Mouse (Mus musculus) MEL (cell line): ENCODE results near the gene Gusb. TPM values are rescaled to one million over a fixed set of nuclear protein-coding genes. Genes with fewer than 3 reads are reported as not detected.

Source experiments
- DNase-seq: peaks from one replicate; pipeline ENCODE4 v3.0.0; 2011; ENCODE audit warnings: low read depth, low spot score
- H3K27ac ChIP-seq: 2 replicates; pipeline ENCODE4 v1.5.1; 2012; ENCODE audit warnings: low read depth, mild to moderate bottlenecking, control low read depth, low read length, moderate library complexity; ENCODE audit not compliant: control insufficient read depth
- H3K27me3 ChIP-seq, 2 experiments: fragments of 150-350 bp in 1 of 2; sonication (generic) in 1 of 2; 2 replicates each; pipeline ENCODE4 v1.6.1; 2012; ENCODE audit warnings: low read length in 2 of 2, mild to moderate bottlenecking in 2 of 2, improper control_type of control experiment in 1 of 2, moderate library complexity in 1 of 2; ENCODE audit not compliant: insufficient read depth in 2 of 2, control insufficient read depth in 1 of 2
- H3K36me3 ChIP-seq, 2 experiments: 2 replicates each; pipeline ENCODE4 v1.6.1; 2012 to 2014; ENCODE audit warnings: low read length in 2 of 2, improper control_type of control experiment in 1 of 2, inconsistent platforms in 1 of 2, mild to moderate bottlenecking in 1 of 2; ENCODE audit not compliant: insufficient read depth in 2 of 2, control insufficient read depth in 1 of 2
- H3K4me1 ChIP-seq, 2 experiments: fragments of 150-350 bp in 1 of 2; sonication (generic) in 1 of 2; 2 replicates each; pipeline ENCODE4 v1.6.1; 2012; ENCODE audit warnings: low read length in 2 of 2, improper control_type of control experiment in 1 of 2, mild to moderate bottlenecking in 1 of 2; ENCODE audit not compliant: insufficient read depth in 2 of 2, control insufficient read depth in 1 of 2
- H3K4me3 ChIP-seq, 2 experiments: fragments of 150-350 bp in 1 of 2; sonication (generic) in 1 of 2; 2 replicates each; pipeline ENCODE4 v1.5.1; 2012; ENCODE audit warnings: low read depth in 2 of 2, low read length in 2 of 2, mild to moderate bottlenecking in 2 of 2, moderate library complexity in 2 of 2, control low read depth in 1 of 2, improper control_type of control experiment in 1 of 2; ENCODE audit not compliant: control insufficient read depth in 1 of 2, insufficient read depth in 1 of 2
- H3K79me2 ChIP-seq: 2 replicates; pipeline ENCODE4 v1.6.1; 2012; ENCODE audit warnings: mild to moderate bottlenecking, low read length, moderate library complexity; ENCODE audit not compliant: control insufficient read depth, poor library complexity, insufficient read depth
- H3K9ac ChIP-seq: 2 replicates; pipeline ENCODE4 v1.6.1; 2012; ENCODE audit warnings: low read depth, mild to moderate bottlenecking, control low read depth, low read length, moderate library complexity; ENCODE audit not compliant: control insufficient read depth, poor library complexity, severe bottlenecking
- H3K9me3 ChIP-seq: fragments of 150-350 bp; sonication (generic); replicated peaks from 2 replicates; pipeline ENCODE4 v1.6.1; 2012; ENCODE audit warnings: mild to moderate bottlenecking, low read length, improper control_type of control experiment, moderate library complexity; ENCODE audit not compliant: insufficient read depth
- BHLHE40 ChIP-seq: IDR thresholded peaks from 2 replicates; pipeline ENCODE4 v1.6.1; 2012; ENCODE audit warnings: low read depth, mild to moderate bottlenecking, inconsistent platforms, low read length, improper control_type of control experiment, borderline replicate concordance
- CHD2 ChIP-seq: IDR thresholded peaks from 2 replicates; pipeline ENCODE4 v1.6.1; 2011; ENCODE audit warnings: low read length, improper control_type of control experiment
- CTCF ChIP-seq, 3 experiments: IDR thresholded peaks in 2 of 3; conservative IDR thresholded peaks in 1 of 3; 2 replicates each; pipeline ENCODE4 v1.5.1; 2011 to 2012; ENCODE audit warnings: low read length in 3 of 3, low read depth in 2 of 3, mild to moderate bottlenecking in 2 of 3, improper control_type of control experiment in 1 of 3, inconsistent platforms in 1 of 3, mixed read lengths in 1 of 3, moderate library complexity in 1 of 3; ENCODE audit not compliant: control insufficient read depth in 1 of 3, insufficient read depth in 1 of 3, poor library complexity in 1 of 3, severe bottlenecking in 1 of 3
- E2F4 ChIP-seq: IDR thresholded peaks from 2 replicates; pipeline ENCODE4 v1.6.1; 2011; ENCODE audit warnings: low read depth, low read length, improper control_type of control experiment, borderline replicate concordance
- ELF1 ChIP-seq: IDR thresholded peaks from 2 replicates; pipeline ENCODE4 v1.6.1; 2014; ENCODE audit warnings: low read depth, mild to moderate bottlenecking, inconsistent platforms, low read length, improper control_type of control experiment, moderate library complexity
- EP300 ChIP-seq, 2 experiments: IDR thresholded peaks; 2 replicates each; pipeline ENCODE4 v1.6.1; 2011; ENCODE audit warnings: improper control_type of control experiment in 2 of 2, low read length in 2 of 2, low read depth in 1 of 2, mild to moderate bottlenecking in 1 of 2
- ETS1 ChIP-seq: IDR thresholded peaks from 2 replicates; pipeline ENCODE4 v1.6.1; 2012; ENCODE audit warnings: low read depth, mild to moderate bottlenecking, inconsistent platforms, low read length, improper control_type of control experiment, moderate library complexity
- GABPA ChIP-seq: IDR thresholded peaks from 2 replicates; pipeline ENCODE4 v1.6.1; 2012; ENCODE audit warnings: low read depth, mild to moderate bottlenecking, inconsistent platforms, low read length, improper control_type of control experiment, moderate library complexity
- GATA1 ChIP-seq: IDR thresholded peaks from 2 replicates; pipeline ENCODE4 v1.6.1; 2011; ENCODE audit warnings: low read depth, low read length, improper control_type of control experiment
- HCFC1 ChIP-seq: IDR thresholded peaks from 2 replicates; pipeline ENCODE4 v1.6.1; 2012; ENCODE audit warnings: low read depth, mild to moderate bottlenecking, inconsistent platforms, low read length, improper control_type of control experiment, moderate library complexity
- JUND ChIP-seq: IDR thresholded peaks from 2 replicates; pipeline ENCODE4 v1.6.1; 2011; ENCODE audit warnings: low read depth, mild to moderate bottlenecking, improper control_type of control experiment, low read length
- KAT2A ChIP-seq: conservative IDR thresholded peaks from 2 replicates; pipeline ENCODE4 v1.6.1; 2012; ENCODE audit warnings: low read depth, low read length, improper control_type of control experiment, inconsistent platforms
- MAX ChIP-seq: IDR thresholded peaks from 2 replicates; pipeline ENCODE4 v1.6.1; 2011; ENCODE audit warnings: low read length, improper control_type of control experiment
- MAZ ChIP-seq: IDR thresholded peaks from 2 replicates; pipeline ENCODE4 v1.6.1; 2012; ENCODE audit warnings: low read depth, mild to moderate bottlenecking, inconsistent platforms, low read length, improper control_type of control experiment
- MEF2A ChIP-seq: IDR thresholded peaks from 2 replicates; pipeline ENCODE4 v1.6.1; 2014; ENCODE audit warnings: low read depth, mild to moderate bottlenecking, inconsistent platforms, low read length, improper control_type of control experiment; ENCODE audit not compliant: poor library complexity, insufficient replicate concordance, severe bottlenecking; ENCODE audit errors: extremely low read depth
- MXI1 ChIP-seq: IDR thresholded peaks from 2 replicates; pipeline ENCODE4 v1.6.1; 2011; ENCODE audit warnings: mild to moderate bottlenecking, low read depth, low read length, improper control_type of control experiment
- MYB ChIP-seq: IDR thresholded peaks from 2 replicates; pipeline ENCODE4 v1.6.1; 2011; ENCODE audit warnings: mild to moderate bottlenecking, low read depth, low read length, improper control_type of control experiment
- MYC ChIP-seq: IDR thresholded peaks from 2 replicates; pipeline ENCODE4 v1.6.1; 2011; ENCODE audit warnings: low read depth, mild to moderate bottlenecking, low read length, improper control_type of control experiment, moderate library complexity
- NELFE ChIP-seq: IDR thresholded peaks from 2 replicates; pipeline ENCODE4 v1.6.1; 2011; ENCODE audit warnings: low read depth, low read length, improper control_type of control experiment
- NRF1 ChIP-seq: IDR thresholded peaks from 2 replicates; pipeline ENCODE4 v1.6.1; 2014; ENCODE audit warnings: low read depth, mild to moderate bottlenecking, inconsistent platforms, low read length, improper control_type of control experiment, moderate library complexity; ENCODE audit not compliant: poor library complexity, insufficient read depth, severe bottlenecking
- POLR2A ChIP-seq, 2 experiments: IDR thresholded peaks; 2 replicates each; pipeline ENCODE4 v1.6.1; 2011 to 2012; ENCODE audit warnings: low read length in 2 of 2, mild to moderate bottlenecking in 2 of 2, control low read depth in 1 of 2, improper control_type of control experiment in 1 of 2, low read depth in 1 of 2, moderate library complexity in 1 of 2; ENCODE audit not compliant: control insufficient read depth in 1 of 2, insufficient read depth in 1 of 2, poor library complexity in 1 of 2
- POLR2AphosphoS2 ChIP-seq: IDR thresholded peaks from 2 replicates; pipeline ENCODE4 v1.6.1; 2011; ENCODE audit warnings: low read length, improper control_type of control experiment
- POLR2AphosphoS5 ChIP-seq: IDR thresholded peaks from 2 replicates; pipeline ENCODE4 v1.6.1; 2012; ENCODE audit warnings: low read depth, borderline replicate concordance, mild to moderate bottlenecking, inconsistent platforms, low read length, moderate library complexity, mixed read lengths
- RAD21 ChIP-seq: IDR thresholded peaks from 2 replicates; pipeline ENCODE4 v1.6.1; 2011; ENCODE audit warnings: mild to moderate bottlenecking, low read depth, low read length, improper control_type of control experiment
- RCOR1 ChIP-seq: IDR thresholded peaks from 2 replicates; pipeline ENCODE4 v1.6.1; 2012; ENCODE audit warnings: low read depth, mild to moderate bottlenecking, inconsistent platforms, low read length, improper control_type of control experiment
- SIN3A ChIP-seq: IDR thresholded peaks from 2 replicates; pipeline ENCODE4 v1.6.1; 2012; ENCODE audit warnings: low read length, improper control_type of control experiment, inconsistent platforms
- SMC3 ChIP-seq: IDR thresholded peaks from 2 replicates; pipeline ENCODE4 v1.6.1; 2011; ENCODE audit warnings: low read depth, low read length, improper control_type of control experiment
- TAL1 ChIP-seq: IDR thresholded peaks from 2 replicates; pipeline ENCODE4 v1.6.1; 2012; ENCODE audit warnings: mild to moderate bottlenecking, inconsistent platforms, low read length, moderate library complexity, mixed read lengths
- TBP ChIP-seq: IDR thresholded peaks from 2 replicates; pipeline ENCODE4 v1.8.0; 2011; ENCODE audit warnings: low read depth, low read length, improper control_type of control experiment
- TCF12 ChIP-seq: IDR thresholded peaks from 2 replicates; pipeline ENCODE4 v1.6.1; 2014; ENCODE audit warnings: low read depth, mild to moderate bottlenecking, inconsistent platforms, low read length, improper control_type of control experiment, moderate library complexity
- UBTF ChIP-seq: IDR thresholded peaks from 2 replicates; pipeline ENCODE4 v1.6.1; 2012; ENCODE audit warnings: low read depth, mild to moderate bottlenecking, inconsistent platforms, low read length, improper control_type of control experiment, moderate library complexity, borderline replicate concordance; ENCODE audit not compliant: insufficient read depth
- USF1 ChIP-seq: IDR thresholded peaks from 2 replicates; pipeline ENCODE4 v1.6.1; 2014; ENCODE audit warnings: low read depth, mild to moderate bottlenecking, inconsistent platforms, low read length, improper control_type of control experiment, moderate library complexity
- USF2 ChIP-seq, 2 experiments: IDR thresholded peaks; 2 replicates each; pipeline ENCODE4 v1.6.1; 2011 to 2012; ENCODE audit warnings: improper control_type of control experiment in 2 of 2, low read length in 2 of 2, borderline replicate concordance in 1 of 2, inconsistent platforms in 1 of 2, low read depth in 1 of 2, mild to moderate bottlenecking in 1 of 2; ENCODE audit not compliant: insufficient read depth in 1 of 2
- ZC3H11A ChIP-seq: IDR thresholded peaks from 2 replicates; pipeline ENCODE4 v1.6.1; 2012; ENCODE audit warnings: low read depth, mild to moderate bottlenecking, inconsistent platforms, low read length, improper control_type of control experiment
- ZKSCAN1 ChIP-seq: IDR thresholded peaks from 2 replicates; pipeline ENCODE4 v1.6.1; 2012; ENCODE audit warnings: low read depth, mild to moderate bottlenecking, inconsistent platforms, low read length, improper control_type of control experiment, moderate library complexity
- ZMIZ1 ChIP-seq: IDR thresholded peaks from 2 replicates; pipeline ENCODE4 v1.6.1; 2012; ENCODE audit warnings: low read depth, mild to moderate bottlenecking, inconsistent platforms, low read length, improper control_type of control experiment, moderate library complexity
- ZNF384 ChIP-seq: IDR thresholded peaks from 2 replicates; pipeline ENCODE4 v1.6.1; 2012; ENCODE audit warnings: low read depth, mild to moderate bottlenecking, inconsistent platforms, low read length, improper control_type of control experiment
- polyA plus RNA-seq, 2 experiments: library from polyadenylated mRNA; stranded (reverse) in 1 of 2; unstranded in 1 of 2; fragments of >175 nt in 1 of 2; fragments of >200 nt in 1 of 2; gene quantifications; 2 replicates each; pipeline versions ENCODE4 v1.2.1 to v1.2.4; 2012; ENCODE audit warnings: low replicate concordance in 2 of 2, low read depth in 1 of 2; ENCODE audit not compliant: insufficient read length in 2 of 2, insufficient read depth in 1 of 2, missing spikeins in 1 of 2
- total RNA-seq: library from RNA; depleted of rRNA; stranded (reverse); fragments of 300-350 nt; gene quantifications from 2 replicates; pipeline ENCODE4 v1.2.3, GENCODE M21; 2012

The Gusb gene
- total and polyA plus RNA-seq, 3 experiments: 44.4 to 107 (median 54.2) TPM

DNA sequence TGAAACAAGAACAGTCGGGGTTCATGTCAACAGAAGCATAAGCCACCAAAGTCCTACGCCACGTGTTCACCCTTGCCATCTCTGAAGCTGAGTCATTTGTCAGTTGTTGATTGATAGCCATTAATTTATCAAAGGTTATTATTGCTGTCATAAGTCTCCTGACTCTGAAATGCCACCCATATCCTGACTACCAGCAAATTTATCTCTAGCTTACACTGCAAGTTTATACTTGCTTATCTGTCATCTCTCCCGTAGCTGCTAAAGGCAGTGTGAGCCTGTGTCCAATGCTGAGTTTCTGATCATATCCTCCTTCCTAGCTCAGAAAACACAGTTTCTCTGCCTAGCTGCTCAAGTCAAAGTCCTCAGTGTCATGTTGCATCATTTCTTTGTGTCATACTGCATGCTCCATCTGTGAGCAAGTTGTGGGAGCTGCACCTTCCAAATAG is 28.0 kb downstream of the Gusb start:
- H3K4me3 ChIP-seq: no peak overlapping the region
- DNase-seq: peak; percentile 87
- H3K36me3 ChIP-seq: peaks cover 13 to 41% of the 10 kb centered on the region in 2 experiments
- no peaks in the 10 kb centered on the region for H3K27me3 ChIP-seq
- no peaks in the 10 kb centered on the region for H3K9me3 ChIP-seq
- peak overlapping the region; percentile 83 for H3K27ac ChIP-seq
- H3K4me1 ChIP-seq: peaks cover 20 to 36% of the 10 kb centered on the region in 2 experiments
- peak overlapping the region; percentile 24 for H3K9ac ChIP-seq
- H3K79me2 ChIP-seq: peaks cover 8% of the 10 kb centered on the region
- TF ChIP-seq CTCF (IDR thresholded peaks at IDR 0.05 in 2 of 3, conservative IDR thresholded peaks at IDR 0.05 in 1 of 3; ENCODE audit: control insufficient read depth in 1 of 3, insufficient read depth in 1 of 3, low read depth in 2 of 3, low read length in 3 of 3, poor library complexity in 1 of 3, severe bottlenecking in 1 of 3) (no peak), POLR2AphosphoS2 (peak; percentile 49; the same call in 1 of the 2 replicates), GABPA (no peak), JUND (no peak), KAT2A (0 out of 2 replicates have a peak, but pooled peaks have one; percentile 46), USF2 (IDR thresholded peaks at IDR 0.05; ENCODE audit: borderline replicate concordance in 1 of 2, insufficient read depth in 1 of 2, low read depth in 1 of 2, low read length in 2 of 2) (no peak), CHD2 (no peak), RCOR1 (peak; percentile 60), MAZ (no peak), ZC3H11A (no peak), SMC3 (no peak), EP300 (IDR thresholded peaks at IDR 0.05; ENCODE audit: low read depth in 1 of 2, low read length in 2 of 2) (peak; percentile 81 to 87), ELF1 (0 out of 2 replicates have a peak, but pooled peaks have one; percentile 3), USF1 (peak; percentile 70), MAX (peak; percentile 96), ETS1 (peak; percentile 91), SIN3A (peak; percentile 86), TCF12 (peak; percentile 86), TAL1 (peak; percentile 32), GATA1 (peak; percentile 94), HCFC1 (no peak), NELFE (peak; percentile 15; the same call in 1 of the 2 replicates), MYC (peak; percentile 91), UBTF (no peak), POLR2AphosphoS5 (no peak), TBP (0 out of 2 replicates have a peak, but pooled peaks have one; percentile 55), POLR2A (IDR thresholded peaks at IDR 0.05; ENCODE audit: control insufficient read depth in 1 of 2, insufficient read depth in 1 of 2, low read depth in 1 of 2, low read length in 2 of 2, poor library complexity in 1 of 2) (no peak), E2F4 (no peak), MXI1 (peak; percentile 96), BHLHE40 (peak; percentile 82), ZKSCAN1 (no peak), MYB (no peak), NRF1 (no peak), RAD21 (no peak), MEF2A (no peak), ZMIZ1 (no peak), ZNF384 (no peak)
